Mouse (Mus musculus) heart, embryonic 16.5 days (tissue): ENCODE data around the gene Psmd11. TPM values are rescaled to one million over a fixed set of nuclear protein-coding genes. Genes with fewer than 3 reads are reported as not detected.
"Not testable (repeated sequence)": the region's sequence is repeated elsewhere in the genome, so short reads cannot be mapped to it uniquely, and the experiment has no call there.

Source experiments
- ATAC-seq: fragments of 200-750 bp; cut with Nextera tagmentation; replicated peaks from 2 replicates; pipeline ENCODE4 v1.8.0; 2017; ENCODE audit warnings: moderate number of reproducible peaks; ENCODE audit not compliant: insufficient read depth, low FRiP score; ENCODE audit errors: extremely low read depth
- H3K27ac ChIP-seq: fragments of 300-500 bp; sonication (generic); 2 replicates; pipeline ENCODE4 v1.5.1; 2014; ENCODE audit warnings: mild to moderate bottlenecking, low read length, control low read depth, moderate library complexity
- H3K27me3 ChIP-seq: fragments of 300-500 bp; sonication (generic); 2 replicates; pipeline ENCODE4 v1.6.1; 2014; ENCODE audit warnings: low read length, mixed read lengths; ENCODE audit not compliant: control insufficient read depth, insufficient read depth
- H3K36me3 ChIP-seq: fragments of 300-500 bp; sonication (generic); 2 replicates; pipeline ENCODE4 v1.6.1; 2014; ENCODE audit not compliant: control insufficient read depth, insufficient read depth
- H3K4me1 ChIP-seq: fragments of 300-500 bp; sonication (generic); 2 replicates; pipeline ENCODE4 v1.6.1; 2014; ENCODE audit warnings: low read length, mixed read lengths; ENCODE audit not compliant: control insufficient read depth, insufficient read depth
- H3K4me2 ChIP-seq: fragments of 300-500 bp; sonication (generic); 2 replicates; pipeline ENCODE4 v1.6.1; 2014; ENCODE audit warnings: low read depth, mild to moderate bottlenecking, control low read depth, low read length
- H3K4me3 ChIP-seq: fragments of 300-500 bp; sonication (generic); 2 replicates; pipeline ENCODE4 v1.5.1; 2014; ENCODE audit warnings: mild to moderate bottlenecking, control low read depth, low read length
- H3K9ac ChIP-seq: fragments of 300-500 bp; sonication (generic); 2 replicates; pipeline ENCODE4 v1.6.1; 2014; ENCODE audit warnings: low read length, control low read depth
- H3K9me3 ChIP-seq: fragments of 300-500 bp; sonication (generic); replicated peaks from 2 replicates; pipeline ENCODE4 v1.6.1; 2016; ENCODE audit warnings: low read length; ENCODE audit not compliant: control insufficient read depth
- WGBS: fragments of 180-500 bp; shearing (Covaris S2); extraction: QIAGEN DNeasy Blood & Tissue Kit; methylation state at CpG from one replicate; pipeline ENCODE4 v1.1.7; 2014; 5-methylcytosine and 5-hydroxymethylcytosine counted together
- polyA plus RNA-seq: library from polyadenylated mRNA; unstranded; fragments of >200 nt; fragmentation: Nextera tagmentation; extraction: Ambion mirVana; gene quantifications from 2 replicates; pipeline ENCODE4 v1.2.1, GENCODE M21; 2015

Psmd11 gene
- polyA plus RNA-seq, 1 experiment from 2014 or later, result 197 TPM

DNA sequence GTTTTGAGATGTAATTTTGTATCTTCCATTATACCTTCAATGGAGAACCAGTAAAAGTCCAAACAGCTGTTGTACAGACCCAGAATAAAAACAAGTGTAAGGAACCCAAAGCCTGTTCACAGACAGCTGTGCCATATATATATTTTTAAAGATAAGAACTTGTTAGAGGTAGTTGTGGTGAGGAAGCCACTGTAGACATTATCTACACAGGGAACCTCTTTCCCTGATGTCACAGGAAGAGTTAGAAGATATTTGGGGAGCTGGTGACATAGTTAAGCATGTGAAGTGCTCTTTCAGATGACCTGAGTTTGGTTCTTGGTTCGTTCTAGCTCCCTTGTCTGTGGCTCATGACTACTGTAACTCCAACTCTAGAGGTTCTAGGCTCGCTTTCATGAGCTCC, 3.7 kb upstream of the Psmd11 start:
- H3K27me3 ChIP-seq, result no peaks in the 10 kb centered on the region
- 61% methylated on average over 2 of the region's 2 CpGs for WGBS
- no peak overlapping the region for H3K27ac ChIP-seq
- no peaks in the 10 kb centered on the region for H3K9me3 ChIP-seq
- ATAC-seq, result no peak
- no peaks in the 10 kb centered on the region for H3K36me3 ChIP-seq
- H3K4me3 ChIP-seq, result no peak overlapping the region
- H3K4me2 ChIP-seq, result no peak overlapping the region
- peaks cover 2% of the 10 kb centered on the region for H3K4me1 ChIP-seq
- no peak overlapping the region for H3K9ac ChIP-seq

DNA sequence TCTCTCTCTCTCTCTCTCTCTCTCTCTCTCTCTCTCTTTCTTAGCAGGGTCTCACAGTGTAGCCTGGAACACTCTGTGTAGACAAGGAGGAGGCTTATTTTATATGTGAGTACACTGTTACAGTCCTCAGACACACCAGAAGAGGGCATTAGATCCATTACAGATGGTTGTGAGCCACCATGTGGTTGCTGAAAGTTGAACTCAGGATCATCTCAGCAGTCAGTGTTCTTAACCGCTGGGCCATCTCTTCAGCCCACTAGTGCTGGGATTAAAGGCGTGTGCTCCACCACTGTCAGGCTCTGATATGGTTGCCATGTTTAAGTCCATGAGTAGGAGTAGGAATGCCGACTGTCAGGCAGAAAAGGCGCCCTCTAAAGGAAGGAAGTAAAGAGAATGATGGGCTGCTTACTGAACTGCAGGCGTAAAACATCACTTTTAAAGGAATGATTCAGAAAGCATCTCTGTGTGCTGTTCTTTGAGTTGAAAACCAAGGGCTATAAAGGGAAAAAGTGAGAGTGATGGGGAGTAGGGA, 3.1 kb upstream of the Psmd11 start:
- no peak overlapping the region for H3K27ac ChIP-seq
- ATAC-seq, result no peak
- H3K9me3 ChIP-seq, result no peaks in the 10 kb centered on the region
- no peaks in the 10 kb centered on the region for H3K27me3 ChIP-seq
- H3K36me3 ChIP-seq, result no peaks in the 10 kb centered on the region
- peaks cover 5% of the 10 kb centered on the region for H3K4me1 ChIP-seq
- WGBS, result 56% methylated on average over 5 of the region's 5 CpGs
- no peak overlapping the region for H3K4me3 ChIP-seq
- no peak overlapping the region for H3K9ac ChIP-seq
- H3K4me2 ChIP-seq, result no peak overlapping the region

DNA sequence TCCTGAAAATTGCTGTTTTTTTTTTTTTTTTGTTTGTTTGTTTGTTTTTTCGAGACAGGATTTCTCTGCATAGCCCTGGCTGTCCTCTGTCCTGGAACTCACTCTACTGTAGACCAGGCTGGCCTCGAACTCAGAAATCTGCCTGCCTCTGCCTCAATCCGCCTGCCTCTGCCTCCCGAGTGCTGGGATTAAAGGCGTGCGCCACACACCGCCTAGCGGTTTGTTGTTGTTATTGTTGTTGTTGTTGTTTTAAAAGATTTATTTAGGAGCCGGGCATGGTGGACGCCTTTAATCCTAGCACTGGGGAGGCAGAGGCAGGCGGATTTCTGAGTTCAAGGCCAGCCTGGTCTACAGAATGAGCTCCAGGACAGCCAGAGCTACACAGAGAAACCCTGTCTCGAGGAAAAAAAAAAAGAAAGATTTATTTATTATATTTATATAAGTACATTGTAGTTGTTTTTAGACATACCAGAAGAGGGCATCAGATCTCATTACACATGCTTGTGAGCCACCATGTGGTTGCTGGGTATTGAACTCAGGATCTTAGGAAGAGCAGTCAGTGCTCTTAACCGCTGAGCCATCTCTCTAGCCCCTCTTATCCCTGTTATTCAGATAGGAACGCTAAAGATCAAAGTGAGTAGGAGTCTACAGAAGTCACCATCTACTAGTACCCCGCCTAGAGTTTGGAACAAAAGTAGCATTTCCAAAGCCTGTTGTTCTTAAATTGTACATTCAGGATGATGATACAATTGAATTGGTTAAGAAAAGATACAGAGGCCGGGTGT, 2.2 kb upstream of the Psmd11 start:
- not testable (repeated sequence) for H3K4me1 ChIP-seq, H3K27ac ChIP-seq, H3K27me3 ChIP-seq, H3K36me3 ChIP-seq, H3K9me3 ChIP-seq, H3K4me3 ChIP-seq, H3K4me2 ChIP-seq, ATAC-seq, H3K9ac ChIP-seq
- 77% methylated on average over 16 of the region's 16 CpGs for WGBS

DNA sequence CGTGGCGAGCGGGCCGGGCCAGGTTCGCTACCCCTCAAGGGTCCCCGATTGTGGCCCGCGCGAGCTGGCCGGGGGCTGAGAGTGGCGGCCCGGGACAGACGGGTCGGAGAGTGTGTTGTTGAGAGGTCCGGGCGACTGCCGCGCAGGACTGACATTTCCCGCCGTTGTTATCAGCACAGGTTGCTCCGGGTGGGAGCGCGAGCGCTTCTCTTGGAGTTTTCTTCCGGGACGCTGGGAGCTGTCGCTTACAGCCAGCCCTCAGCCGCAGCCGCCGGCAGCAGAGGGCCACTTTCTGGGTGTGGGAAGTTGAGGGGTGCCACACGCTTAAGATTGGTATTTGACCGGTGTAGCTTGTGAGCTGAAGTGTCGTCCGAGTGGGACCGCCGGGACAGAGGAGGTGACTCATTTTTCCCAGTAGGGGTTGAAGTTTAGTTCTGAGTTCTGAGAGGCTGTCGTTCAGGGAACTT, 627 bp downstream of the Psmd11 start:
- H3K36me3 ChIP-seq, result peaks cover 14% of the 10 kb centered on the region
- under 1% methylated on average over 37 of the region's 37 CpGs for WGBS
- peak overlapping the region; percentile 98 for H3K4me3 ChIP-seq
- peak overlapping the region; percentile 96 for H3K9ac ChIP-seq
- peak overlapping the region; percentile 89 for H3K27ac ChIP-seq
- no peaks in the 10 kb centered on the region for H3K27me3 ChIP-seq
- peak overlapping the region; percentile 84 for H3K4me2 ChIP-seq
- peaks cover 8% of the 10 kb centered on the region for H3K4me1 ChIP-seq
- no peaks in the 10 kb centered on the region for H3K9me3 ChIP-seq
- ATAC-seq, result peak; percentile 65

DNA sequence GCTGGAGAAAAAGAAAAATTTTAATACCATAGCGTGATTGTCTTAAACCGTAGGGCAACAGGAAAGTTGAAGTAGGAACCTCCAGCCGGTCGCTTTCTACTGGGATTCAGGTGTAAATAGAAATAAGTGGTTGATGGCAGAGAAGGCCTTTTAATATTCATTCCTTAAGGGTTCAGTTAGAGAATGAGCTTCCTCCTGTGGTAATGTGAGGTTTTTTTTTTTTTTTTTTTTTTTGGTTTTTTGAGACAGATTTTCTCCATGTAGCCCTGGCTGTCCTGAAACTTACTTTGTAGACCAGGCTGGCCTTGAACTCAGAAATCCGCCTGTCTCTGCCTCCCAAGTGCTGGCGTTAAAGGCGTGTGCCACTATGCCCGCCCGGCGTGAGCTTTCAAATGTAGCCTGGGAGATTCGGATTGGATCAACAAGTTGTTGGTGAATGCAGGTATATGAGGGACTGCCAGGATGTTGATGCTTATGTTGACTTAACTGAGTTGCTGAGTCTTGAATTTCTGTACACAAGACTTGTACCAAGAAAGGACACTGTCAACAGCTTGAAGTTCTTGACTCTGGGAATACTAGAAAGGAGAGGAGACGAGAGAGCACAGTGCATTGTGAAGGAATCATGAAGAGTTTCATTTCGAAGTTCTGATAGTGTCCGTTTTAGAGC, 1.2 kb downstream of the Psmd11 start:
- 47% methylated on average over 14 of the region's 14 CpGs for WGBS
- Histone ChIP-seq H3K4me3 (peak overlapping the region; percentile 98), H3K27me3 (no peaks in the 10 kb centered on the region), H3K27ac (peak overlapping the region; percentile 89), H3K9me3 (no peaks in the 10 kb centered on the region), H3K4me2 (peak overlapping the region; percentile 84), H3K4me1 (peaks cover 8% of the 10 kb centered on the region), H3K36me3 (peaks cover 14% of the 10 kb centered on the region), H3K9ac (peak overlapping the region; percentile 96)
- ATAC-seq, result no peak

DNA sequence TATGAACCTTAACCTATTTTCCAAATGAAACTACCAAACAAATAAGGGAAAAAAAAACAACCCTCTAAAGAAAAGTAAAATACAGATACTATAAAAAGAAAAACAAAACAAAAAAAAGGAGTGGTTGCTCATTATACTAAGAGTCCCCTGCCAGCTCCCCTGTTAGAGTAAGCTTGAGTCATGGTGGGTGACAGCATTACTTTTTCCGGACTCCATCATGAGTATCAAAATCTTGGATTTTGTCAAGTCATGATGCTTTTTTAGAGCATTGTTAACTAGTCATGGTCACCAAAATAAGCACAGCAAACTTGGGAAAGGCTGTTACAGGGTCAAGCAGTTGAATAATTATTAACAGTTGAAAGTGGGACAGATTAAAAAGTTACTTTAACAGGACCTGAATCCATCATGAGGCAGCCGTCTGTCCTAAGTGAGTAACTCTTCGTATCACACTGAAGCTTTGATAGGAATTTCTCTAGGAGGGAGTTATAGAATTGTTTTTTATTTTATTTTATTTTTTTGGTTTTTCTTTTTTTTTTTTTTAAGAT, 2.0 kb downstream of the Psmd11 start:
- H3K36me3 ChIP-seq, result peaks cover 14% of the 10 kb centered on the region
- WGBS, result 86% methylated on average over 3 of the region's 3 CpGs
- H3K27ac ChIP-seq, result no peak overlapping the region
- H3K27me3 ChIP-seq, result no peaks in the 10 kb centered on the region
- H3K4me2 ChIP-seq, result no peak overlapping the region
- no peak overlapping the region for H3K4me3 ChIP-seq
- H3K9me3 ChIP-seq, result no peaks in the 10 kb centered on the region
- H3K9ac ChIP-seq, result no peak overlapping the region
- peaks cover 8% of the 10 kb centered on the region for H3K4me1 ChIP-seq
- ATAC-seq, result no peak

DNA sequence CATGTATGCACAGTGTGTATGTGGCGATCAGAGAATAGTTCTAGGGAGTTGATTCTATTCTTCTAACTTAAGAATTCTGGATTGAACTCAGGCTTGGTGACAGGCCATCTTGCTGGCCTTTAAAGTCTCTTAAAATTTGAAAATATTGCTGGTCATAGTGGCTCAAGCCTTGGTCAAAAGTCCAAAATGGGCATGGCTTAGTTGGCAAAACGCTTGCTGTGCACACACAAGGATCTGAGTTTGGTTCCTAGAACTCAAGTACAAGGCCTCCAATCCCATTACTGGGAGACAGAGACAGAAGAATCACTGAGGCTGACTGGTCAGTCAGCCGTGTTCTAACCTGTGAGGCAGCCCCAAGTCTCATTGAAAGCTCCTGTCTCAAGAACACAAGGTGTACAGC, 18.5 kb downstream of the Psmd11 start:
- ATAC-seq, result no peak
- H3K36me3 ChIP-seq, result peaks cover 20% of the 10 kb centered on the region
- H3K9me3 ChIP-seq, result no peaks in the 10 kb centered on the region
- no peak overlapping the region for H3K27ac ChIP-seq
- H3K9ac ChIP-seq, result no peak overlapping the region
- H3K4me3 ChIP-seq, result no peak overlapping the region
- H3K27me3 ChIP-seq, result no peaks in the 10 kb centered on the region
- no peak overlapping the region for H3K4me2 ChIP-seq
- WGBS, result 98% methylated on average over 3 of the region's 3 CpGs
- no peaks in the 10 kb centered on the region for H3K4me1 ChIP-seq

DNA sequence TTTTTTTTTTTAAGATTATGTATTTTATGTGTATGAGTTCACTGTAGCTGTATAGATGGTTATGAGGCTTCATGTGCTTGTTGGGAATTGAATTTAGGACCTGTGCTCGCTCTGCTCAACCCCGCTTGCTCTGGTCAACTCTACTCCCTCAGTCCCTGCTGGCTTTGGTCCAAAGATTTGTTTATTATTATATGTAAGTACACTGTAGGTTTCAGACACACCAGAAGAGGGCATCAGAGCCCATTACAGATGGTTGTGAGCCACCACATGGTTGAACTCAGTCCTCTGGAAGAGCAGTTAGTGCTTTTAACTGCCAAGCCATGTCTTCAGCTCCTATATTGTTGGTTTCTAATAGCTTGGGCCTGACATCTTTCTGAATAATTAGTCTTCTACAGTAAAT, 21.4 kb downstream of the Psmd11 start:
- Histone ChIP-seq H3K4me1 (no peaks in the 10 kb centered on the region), H3K4me2 (no peak overlapping the region), H3K27me3 (no peaks in the 10 kb centered on the region), H3K9ac (no peak overlapping the region), H3K36me3 (peaks cover 17% of the 10 kb centered on the region), H3K4me3 (no peak overlapping the region), H3K27ac (no peak overlapping the region), H3K9me3 (no peaks in the 10 kb centered on the region)
- WGBS, result 93% methylated on average over 2 of the region's 2 CpGs
- no peak for ATAC-seq

DNA sequence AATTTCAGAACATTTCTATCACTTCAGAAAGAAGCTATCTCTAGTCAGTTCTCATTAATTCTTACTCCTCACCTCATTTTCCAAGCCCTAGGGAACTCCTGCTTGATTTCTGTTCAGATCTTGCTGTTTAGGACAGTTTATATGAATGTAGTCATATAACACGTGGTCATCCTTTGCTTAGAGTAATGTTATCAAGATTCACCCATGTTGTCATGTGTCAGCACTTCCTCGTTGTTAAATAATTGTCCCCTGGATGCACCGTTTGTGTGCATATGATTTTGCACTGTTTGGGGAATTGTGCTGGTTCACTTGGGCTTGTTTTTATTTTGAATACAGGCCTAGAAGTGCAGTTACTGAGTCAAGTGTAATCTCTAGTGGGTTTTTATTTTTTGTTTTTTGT, 23.8 kb downstream of the Psmd11 start:
- WGBS, result 80% methylated on average over 3 of the region's 3 CpGs
- ATAC-seq, result no peak
- no peak overlapping the region for H3K27ac ChIP-seq
- no peak overlapping the region for H3K4me3 ChIP-seq
- no peaks in the 10 kb centered on the region for H3K4me1 ChIP-seq
- no peaks in the 10 kb centered on the region for H3K27me3 ChIP-seq
- H3K9ac ChIP-seq, result no peak overlapping the region
- peaks cover 18% of the 10 kb centered on the region for H3K36me3 ChIP-seq
- H3K9me3 ChIP-seq, result no peaks in the 10 kb centered on the region
- H3K4me2 ChIP-seq, result no peak overlapping the region
